Mouse (Mus musculus): Measurements from ENCODE around the gene Kif3a. TPM values are rescaled to one million over a fixed set of nuclear protein-coding genes. Genes with fewer than 3 reads are reported as not detected.
"Not testable (repeated sequence)": the region's sequence is repeated elsewhere in the genome, so short reads cannot be mapped to it uniquely, and the experiment has no call there.

Gene Kif3a
- total RNA-seq, 2 experiments from 2014 or later = 12.3 to 14.4 TPM

- no peak for DNase-seq
- intact Hi-C loops (cut with DNase I) = no loop called here
Observed at GRCm38 (mm10) chr11:53540394-53540793, 26.8 kb upstream of the Kif3a start.

GRCm38 (mm10) chr11:53541222-53541621, 26.0 kb upstream of the Kif3a start:
- DNase-seq = no peak
- intact Hi-C loops (cut with DNase I) = no loop called here

- intact Hi-C loops (cut with DNase I) = no loop called here
- no peak for DNase-seq
Observed at GRCm38 (mm10) chr11:53543021-53543420, 24.2 kb upstream of the Kif3a start.

- intact Hi-C loops (cut with DNase I) = no loop called here
- no peak for DNase-seq
Observed at GRCm38 (mm10) chr11:53546271-53546670, 20.9 kb upstream of the Kif3a start.

GRCm38 (mm10) chr11:53547566-53547965, 19.6 kb upstream of the Kif3a start:
- no peak for DNase-seq
- intact Hi-C loops (cut with DNase I) = no loop called here

GRCm38 (mm10) chr11:53548036-53548605, 19.1 kb upstream of the Kif3a start:
- intact Hi-C loops (cut with DNase I) = no loop called here
- no peak for DNase-seq

- no peak for DNase-seq
Observed at GRCm38 (mm10) chr11:53550714-53551113, 16.5 kb upstream of the Kif3a start.

DNA sequence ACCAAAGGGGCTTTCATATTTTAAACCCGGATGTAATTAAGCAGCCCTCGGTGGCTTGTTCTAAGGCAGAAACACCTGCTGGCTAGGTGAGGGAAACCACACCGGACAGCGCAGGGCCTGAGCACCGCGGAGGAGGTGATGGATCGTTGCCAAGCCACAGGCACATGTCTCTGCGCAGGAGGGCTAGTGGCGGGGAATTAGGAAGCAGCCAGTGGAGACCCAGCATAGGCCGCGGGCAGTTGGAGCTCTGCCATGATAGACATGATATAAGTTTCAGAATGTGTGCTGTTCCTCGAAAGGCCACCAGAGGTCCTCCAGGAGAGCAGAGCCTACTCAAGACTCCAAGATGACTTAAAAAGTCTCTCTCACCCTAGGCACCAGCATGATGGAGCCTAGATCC, 15.4 kb upstream of the Kif3a start:
- intact Hi-C loops (cut with DNase I) = loop anchor here (2.0 kb wide), 1 partner anchor 13 kb away; no protein-coding TSS in a partner anchor
- DNase-seq = no peak

More at GRCm38 (mm10) chr11:53550714-53551113, 16.5 kb upstream of the Kif3a start:
- intact Hi-C loops (cut with DNase I) = loop anchor here (2.0 kb wide), 1 partner anchor 14 kb away; no protein-coding TSS in a partner anchor

DNA sequence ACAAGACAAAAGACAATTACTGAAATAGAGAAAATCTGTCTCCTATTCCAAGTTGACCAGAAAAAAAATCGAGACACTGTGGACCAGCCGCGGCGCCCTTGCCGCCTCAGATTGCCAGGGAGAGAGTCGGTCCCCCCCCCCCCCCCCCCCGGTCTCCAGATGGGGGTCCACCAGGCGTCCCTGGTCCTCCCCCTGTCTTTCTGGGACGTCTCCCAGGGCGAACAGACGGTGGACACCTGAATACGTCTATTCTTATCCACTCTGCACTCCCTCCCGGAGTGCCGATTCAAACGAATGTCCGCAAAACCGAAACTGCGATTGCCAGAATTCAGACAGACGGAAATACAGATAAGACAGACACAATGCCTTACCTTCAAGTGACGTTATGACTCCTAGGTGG, 10.7 kb upstream of the Kif3a start:
- DNase-seq; intact Hi-C loops (cut with DNase I): not testable (repeated sequence)

DNA sequence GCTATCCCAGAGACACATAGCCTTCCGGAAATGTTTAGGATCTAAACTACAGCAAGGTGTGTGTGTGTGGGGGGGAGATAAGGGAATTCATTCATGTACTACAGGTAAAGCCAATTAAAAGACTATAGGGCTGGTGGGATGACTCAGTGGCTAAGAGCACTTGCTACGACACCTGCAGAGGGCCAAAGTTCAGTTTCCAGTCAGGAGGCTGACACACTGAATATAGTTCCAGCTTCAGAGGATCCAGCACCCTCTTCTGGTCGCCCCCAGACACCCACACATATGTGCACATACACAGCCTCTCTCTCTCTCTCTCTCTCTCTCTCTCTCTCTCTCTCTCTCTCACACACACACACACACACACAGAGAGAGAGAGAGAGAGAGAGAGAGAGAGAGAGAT, 9.2 kb upstream of the Kif3a start:
- intact Hi-C loops (cut with DNase I); DNase-seq: not testable (repeated sequence)

GRCm38 (mm10) chr11:53559980-53560379, 7.2 kb upstream of the Kif3a start:
- DNase-seq; intact Hi-C loops (cut with DNase I): not testable (repeated sequence)

DNA sequence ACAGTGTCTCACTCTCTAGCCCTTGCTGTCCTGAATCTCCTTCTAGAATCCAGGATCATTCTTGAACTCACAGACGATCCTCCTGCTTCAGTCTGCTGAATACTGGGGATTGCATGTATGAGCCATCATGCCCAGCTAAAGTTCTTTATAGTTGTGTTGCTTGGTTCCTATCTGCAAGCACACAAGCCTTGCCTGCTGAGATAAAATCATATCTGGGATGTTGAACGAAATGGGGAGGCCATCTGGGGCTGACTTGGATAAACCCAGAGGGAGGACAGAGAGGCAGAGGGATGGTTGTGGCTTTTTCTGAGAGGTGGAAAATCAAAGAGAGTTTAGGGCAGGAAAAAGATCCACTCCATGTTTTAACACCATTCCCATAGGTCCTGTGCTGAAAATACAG, 5.2 kb upstream of the Kif3a start:
- intact Hi-C loops (cut with DNase I) = no loop called here
- no peak for DNase-seq

GRCm38 (mm10) chr11:53566646-53567045, 533 bp upstream of the Kif3a start:
- DNase-seq = no peak
- intact Hi-C loops (cut with DNase I) = loop anchor here (5.0 kb wide), 1 partner anchor 94 kb away; the partner anchor contains the start of gene Gm9837

GRCm38 (mm10) chr11:53580562-53580961, 13.4 kb downstream of the Kif3a start:
- intact Hi-C loops (cut with DNase I) = no loop called here

GRCm38 (mm10) chr11:53583151-53583550, 16.0 kb downstream of the Kif3a start:
- intact Hi-C loops (cut with DNase I) = loop anchor here (1.0 kb wide), 1 partner anchor 113 kb away; the partner anchor contains the start of gene Gm9837
- no peak for DNase-seq

More at GRCm38 (mm10) chr11:53580562-53580961, 13.4 kb downstream of the Kif3a start:
- no peak for DNase-seq

DNA sequence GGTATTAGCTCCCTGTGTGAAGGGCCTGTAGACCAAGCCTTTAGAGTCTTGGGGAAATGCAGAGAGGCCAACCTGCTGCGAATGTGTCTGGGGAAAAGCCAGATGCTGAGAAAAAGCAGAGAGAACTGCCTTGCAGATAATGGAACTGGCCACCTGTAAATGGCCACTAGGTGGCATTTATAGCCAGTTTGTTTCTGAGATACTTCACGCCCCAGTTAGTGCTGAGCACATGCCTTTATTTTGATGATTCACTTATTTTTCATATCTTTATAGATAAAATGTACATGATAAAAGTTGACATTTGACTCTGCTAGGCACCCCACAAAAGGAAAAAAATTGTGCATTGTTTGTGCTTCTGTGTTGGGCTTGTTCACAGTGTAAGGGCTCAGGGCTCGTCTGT, 17.7 kb downstream of the Kif3a start:
- intact Hi-C loops (cut with DNase I) = loop anchor here (5.0 kb wide), 1 partner anchor 42 kb away; no protein-coding TSS in a partner anchor
- peak; percentile 15 to 29 for DNase-seq

- intact Hi-C loops (cut with DNase I) = loop anchor here (5.0 kb wide), 1 partner anchor 42 kb away; no protein-coding TSS in a partner anchor
- DNase-seq = no peak
Observed at GRCm38 (mm10) chr11:53585510-53585909, 18.3 kb downstream of the Kif3a start.

GRCm38 (mm10) chr11:53588279-53588678, 21.1 kb downstream of the Kif3a start:
- intact Hi-C loops (cut with DNase I) = loop anchor here (5.0 kb wide), 1 partner anchor 39 kb away; no protein-coding TSS in a partner anchor
- DNase-seq = no peak

- DNase-seq = peak; percentile 20 to 44
- intact Hi-C loops (cut with DNase I) = no loop called here
Observed at GRCm38 (mm10) chr11:53590368-53590768, 23.2 kb downstream of the Kif3a start.

- intact Hi-C loops (cut with DNase I) = no loop called here
- DNase-seq = no peak
Observed at GRCm38 (mm10) chr11:53591116-53591515, 23.9 kb downstream of the Kif3a start.

- no peak for DNase-seq
- intact Hi-C loops (cut with DNase I) = no loop called here
Observed at GRCm38 (mm10) chr11:53604983-53605382, 37.8 kb downstream of the Kif3a start.

DNA sequence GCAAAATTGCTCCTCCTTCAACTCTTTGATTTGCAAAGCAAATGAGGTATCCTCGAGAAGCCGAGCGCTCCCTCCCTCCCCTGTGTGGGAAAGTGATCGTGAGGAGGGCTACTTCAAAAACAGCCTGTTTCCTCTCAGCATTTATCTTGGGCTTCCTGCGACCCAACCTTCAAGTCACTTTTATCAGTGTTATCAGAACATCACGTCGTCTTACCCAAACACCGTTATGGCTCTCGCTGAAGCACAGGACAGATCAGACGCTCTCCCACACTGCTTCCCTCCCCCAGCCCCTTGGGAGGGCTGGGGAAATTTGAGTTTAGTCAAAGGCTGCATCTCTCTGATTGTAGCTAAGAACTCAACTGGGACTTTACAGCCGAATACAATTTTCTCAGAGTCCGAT, 38.4 kb downstream of the Kif3a start:
- intact Hi-C loops (cut with DNase I) = no loop called here
- DNase-seq = no peak

All from heart, postnatal 10 days (tissue).